Mouse (Mus musculus) intestine, embryonic 14.5 days (tissue): ENCODE measurements around the gene Sv2c. TPM values are rescaled to one million over a fixed set of nuclear protein-coding genes. Genes with fewer than 3 reads are reported as not detected.

Source experiments
- ATAC-seq: fragments of 200-750 bp; cut with Nextera tagmentation; replicated peaks from 2 replicates; pipeline ENCODE4 v1.8.0; 2017; ENCODE audit warnings: low read depth, moderate number of reproducible peaks, moderate TSS enrichment, moderate library complexity; ENCODE audit not compliant: low FRiP score, low TSS enrichment
- DNase-seq: peaks from one replicate; pipeline ENCODE4 v3.0.0-alpha.2; 2018; ENCODE audit warnings: low spot score
- H3K27ac ChIP-seq: fragments of 300-500 bp; sonication (generic); 2 replicates; pipeline ENCODE4 v1.5.1; 2014; ENCODE audit warnings: low read depth, mild to moderate bottlenecking, control low read depth
- H3K27me3 ChIP-seq: fragments of 300-500 bp; sonication (generic); replicated peaks from 2 replicates; pipeline ENCODE4 v1.6.1; 2014; ENCODE audit warnings: low read length, control low read depth; ENCODE audit not compliant: control insufficient read depth, insufficient read depth
- H3K36me3 ChIP-seq: fragments of 300-500 bp; sonication (generic); 2 replicates; pipeline ENCODE4 v1.6.1; 2014; ENCODE audit warnings: low read length, control low read depth; ENCODE audit not compliant: control insufficient read depth, insufficient read depth
- H3K4me1 ChIP-seq: fragments of 300-500 bp; sonication (generic); replicated peaks from 2 replicates; pipeline ENCODE4 v1.6.1; 2014; ENCODE audit warnings: low read length, control low read depth, mixed read lengths; ENCODE audit not compliant: control insufficient read depth, insufficient read depth
- H3K4me2 ChIP-seq: fragments of 300-500 bp; sonication (generic); 2 replicates; pipeline ENCODE4 v1.6.1; 2014; ENCODE audit warnings: low read length
- H3K4me3 ChIP-seq: fragments of 300-500 bp; sonication (generic); 2 replicates; pipeline ENCODE4 v1.5.1; 2014; ENCODE audit warnings: low read depth, low read length, control low read depth, mixed read lengths
- H3K9ac ChIP-seq: fragments of 300-500 bp; sonication (generic); 2 replicates; pipeline ENCODE4 v1.6.1; 2014; ENCODE audit warnings: mild to moderate bottlenecking, low read length
- H3K9me3 ChIP-seq: fragments of 300-500 bp; sonication (generic); 2 replicates; pipeline ENCODE4 v1.6.1; 2016; ENCODE audit warnings: low read length, control low read depth; ENCODE audit not compliant: control insufficient read depth
- WGBS: fragments of 180-500 bp; shearing (Covaris S2); extraction: QIAGEN DNeasy Blood & Tissue Kit; methylation state at CpG from one replicate; pipeline ENCODE4 v1.1.7; 2014; 5-methylcytosine and 5-hydroxymethylcytosine counted together
- polyA plus RNA-seq: library from polyadenylated mRNA; unstranded; fragments of >200 nt; fragmentation: Nextera tagmentation; extraction: Ambion mirVana; gene quantifications from 2 replicates; pipeline ENCODE4 v1.2.1, GENCODE M21; 2014

Sv2c gene
- polyA plus RNA-seq, 1 experiment from 2014 or later = 1.8 TPM

DNA sequence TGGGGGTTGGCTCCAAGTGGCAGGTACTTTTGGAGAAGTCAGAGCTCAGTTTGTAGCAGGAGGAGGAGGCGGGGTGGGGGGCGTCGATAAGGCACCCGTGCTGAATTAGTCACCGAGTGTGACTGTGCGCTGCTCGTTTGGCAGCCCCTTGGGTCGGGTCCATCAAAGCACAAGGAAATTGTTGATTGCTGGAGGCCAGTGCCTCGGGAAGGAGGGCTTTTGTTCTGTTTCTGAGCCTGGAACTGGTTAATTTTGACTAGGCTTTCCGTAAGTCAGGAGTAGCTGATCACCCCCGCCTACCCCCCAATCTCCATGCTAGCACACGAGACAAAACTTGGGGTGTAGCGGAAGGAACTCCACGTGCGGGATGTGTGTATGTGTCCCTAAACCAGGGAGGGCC, 456 bp upstream of the Sv2c start:
- peaks cover 5% of the 10 kb centered on the region for H3K4me1 ChIP-seq
- WGBS = under 1% methylated on average over 15 of the region's 15 CpGs
- peak; percentile 22; the same call in 1 of the 2 replicates for ATAC-seq
- H3K4me3 ChIP-seq = peak overlapping the region; percentile 47
- H3K27me3 ChIP-seq = peaks cover 77% of the 10 kb centered on the region
- no peak overlapping the region for H3K27ac ChIP-seq
- H3K4me2 ChIP-seq = peak overlapping the region; percentile 95
- no peaks in the 10 kb centered on the region for H3K36me3 ChIP-seq
- peak overlapping the region; percentile 10; the same call in 1 of the 2 replicates for H3K9ac ChIP-seq
- peak; percentile 63 for DNase-seq
- no peaks in the 10 kb centered on the region for H3K9me3 ChIP-seq

DNA sequence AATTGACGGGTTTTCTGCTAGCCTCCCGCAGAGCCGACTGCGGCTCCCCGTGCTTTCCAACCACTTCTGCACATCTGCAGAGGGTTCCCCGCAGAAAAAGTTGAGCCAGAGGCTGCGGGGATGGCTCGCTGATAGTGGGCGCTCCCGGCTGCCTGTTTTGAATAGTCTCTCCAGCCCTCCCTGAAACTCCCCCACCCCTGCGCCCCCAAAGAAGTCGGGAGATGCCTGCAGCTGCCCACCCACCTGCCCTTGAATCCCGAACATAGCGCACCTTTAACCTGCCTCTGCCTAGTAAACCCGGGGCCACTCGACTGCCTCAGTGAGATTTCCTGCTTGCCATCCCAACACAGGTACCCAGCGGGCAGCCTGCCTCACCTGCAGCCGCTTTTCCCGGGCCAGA, 466 bp downstream of the Sv2c start:
- Histone ChIP-seq H3K4me1 (peaks cover 5% of the 10 kb centered on the region), H3K27me3 (peaks cover 82% of the 10 kb centered on the region), H3K9ac (peak overlapping the region; percentile 10; the same call in 1 of the 2 replicates), H3K4me2 (peak overlapping the region; percentile 95), H3K4me3 (peak overlapping the region; percentile 47), H3K9me3 (no peaks in the 10 kb centered on the region), H3K36me3 (no peaks in the 10 kb centered on the region), H3K27ac (no peak overlapping the region)
- WGBS = under 1% methylated on average over 19 of the region's 19 CpGs
- no peak for DNase-seq
- 0 out of 2 replicates have a peak, but pooled peaks have one; percentile 28 for ATAC-seq

DNA sequence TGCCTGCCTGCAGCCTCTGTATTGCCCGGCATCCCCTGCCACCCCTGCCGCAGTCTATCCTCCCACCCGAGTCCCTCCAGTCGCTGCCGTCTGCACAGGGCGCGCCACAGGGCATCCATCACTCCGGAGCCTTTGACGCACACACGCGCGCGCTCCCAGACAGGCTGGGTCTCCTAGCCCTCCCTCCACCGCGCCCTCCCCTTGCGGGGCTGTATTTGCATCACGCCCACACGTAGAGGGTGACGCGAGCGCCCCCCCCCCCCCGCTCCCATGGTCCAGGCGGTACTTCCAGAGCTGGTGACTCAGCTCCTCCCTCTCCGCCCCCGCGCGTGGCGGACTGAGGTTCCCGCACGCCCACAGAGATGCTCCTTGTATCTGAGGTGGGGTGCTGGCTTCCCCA, 1.3 kb downstream of the Sv2c start:
- DNase-seq = peak; percentile 70

DNA sequence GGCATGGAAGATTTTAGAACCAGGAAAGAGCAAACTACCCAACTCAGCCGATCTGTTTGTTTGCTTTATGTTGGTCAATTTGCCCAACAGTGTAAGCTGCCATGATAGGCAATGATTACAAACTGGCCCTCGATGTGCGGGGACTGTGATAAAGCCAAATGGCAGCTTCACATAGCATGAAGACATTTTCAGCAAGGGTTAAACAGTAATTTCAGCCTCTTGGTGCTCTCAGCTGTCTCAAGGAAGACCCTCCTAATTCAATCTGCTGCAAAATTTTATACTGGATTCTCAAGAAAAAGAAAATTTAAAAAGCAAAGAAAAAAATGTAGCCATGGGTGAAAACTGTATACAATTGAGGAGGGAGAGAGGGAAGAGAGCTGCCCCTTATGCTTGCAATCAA, 3.3 kb downstream of the Sv2c start:
- H3K4me3 ChIP-seq = no peak overlapping the region
- no peak overlapping the region for H3K27ac ChIP-seq
- ATAC-seq = no peak
- H3K4me1 ChIP-seq = peaks cover 5% of the 10 kb centered on the region
- 75% methylated on average over 3 of the region's 3 CpGs for WGBS
- peaks cover 67% of the 10 kb centered on the region for H3K27me3 ChIP-seq
- H3K9me3 ChIP-seq = no peaks in the 10 kb centered on the region
- no peak for DNase-seq
- no peak overlapping the region for H3K4me2 ChIP-seq
- no peaks in the 10 kb centered on the region for H3K36me3 ChIP-seq
- H3K9ac ChIP-seq = no peak overlapping the region

More for the DNA sequence above, 1.3 kb downstream of the Sv2c start:
- Histone ChIP-seq H3K9ac (no peak overlapping the region), H3K9me3 (no peaks in the 10 kb centered on the region), H3K27me3 (peaks cover 85% of the 10 kb centered on the region), H3K27ac (no peak overlapping the region), H3K4me3 (peak overlapping the region; percentile 47), H3K36me3 (no peaks in the 10 kb centered on the region), H3K4me2 (peak overlapping the region; percentile 95), H3K4me1 (peaks cover 5% of the 10 kb centered on the region)
- peak; percentile 42; the same call in 1 of the 2 replicates for ATAC-seq
- WGBS = under 1% methylated on average over 27 of the region's 30 CpGs

DNA sequence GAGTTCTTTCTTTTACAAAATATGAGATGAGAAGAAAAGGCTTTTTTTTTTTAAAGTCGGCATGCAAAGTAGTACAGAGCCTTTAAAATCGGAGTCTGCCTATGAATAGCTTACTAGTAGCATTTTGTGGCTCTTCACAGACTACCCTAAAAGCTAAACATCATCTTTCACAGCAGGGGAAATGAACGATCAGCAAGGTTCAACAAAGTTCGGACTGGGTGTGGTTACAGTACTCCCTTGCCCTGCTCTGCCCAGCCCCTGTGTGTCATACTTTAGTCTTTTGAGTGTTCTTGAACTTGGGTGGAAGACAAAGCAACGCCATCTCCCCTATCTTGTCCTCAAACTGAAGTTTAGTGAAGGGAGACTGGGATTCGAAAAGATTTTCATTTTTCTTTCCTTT, 5.7 kb downstream of the Sv2c start:
- DNase-seq = no peak
- H3K4me1 ChIP-seq = no peaks in the 10 kb centered on the region; the same call in 1 of the 2 replicates
- no peaks in the 10 kb centered on the region for H3K36me3 ChIP-seq
- no peak for ATAC-seq
- H3K4me3 ChIP-seq = no peak overlapping the region
- peaks cover 43% of the 10 kb centered on the region for H3K27me3 ChIP-seq
- 67% methylated on average over 6 of the region's 6 CpGs for WGBS
- no peaks in the 10 kb centered on the region for H3K9me3 ChIP-seq
- no peak overlapping the region for H3K4me2 ChIP-seq
- no peak overlapping the region for H3K27ac ChIP-seq
- no peak overlapping the region for H3K9ac ChIP-seq

DNA sequence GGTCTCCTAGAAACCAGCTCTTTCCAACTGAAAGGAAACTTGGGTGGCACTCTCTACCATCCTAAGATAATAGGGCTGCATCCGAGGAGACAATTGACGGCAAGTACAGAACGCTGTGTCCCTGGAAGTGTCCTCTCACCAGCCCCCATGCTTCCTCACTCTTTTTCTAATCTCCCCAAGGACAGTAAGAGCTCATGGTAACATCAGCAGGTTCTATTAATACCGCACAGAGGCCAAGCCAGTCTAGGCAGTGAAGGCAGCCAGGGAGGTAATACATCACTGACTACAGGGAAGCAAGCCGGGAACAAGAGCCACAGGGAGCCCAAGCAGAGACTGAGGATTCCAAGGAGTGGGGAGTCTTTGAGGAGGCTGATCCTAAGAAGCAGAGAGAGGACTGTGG, 7.4 kb downstream of the Sv2c start:
- H3K36me3 ChIP-seq = no peaks in the 10 kb centered on the region
- H3K27ac ChIP-seq = no peak overlapping the region
- no peak for DNase-seq
- H3K4me2 ChIP-seq = no peak overlapping the region
- no peak overlapping the region for H3K9ac ChIP-seq
- no peaks in the 10 kb centered on the region for H3K4me1 ChIP-seq
- H3K9me3 ChIP-seq = no peaks in the 10 kb centered on the region
- H3K4me3 ChIP-seq = no peak overlapping the region
- peaks cover 26% of the 10 kb centered on the region for H3K27me3 ChIP-seq
- WGBS = 70% methylated on average over 5 of the region's 5 CpGs
- no peak for ATAC-seq

DNA sequence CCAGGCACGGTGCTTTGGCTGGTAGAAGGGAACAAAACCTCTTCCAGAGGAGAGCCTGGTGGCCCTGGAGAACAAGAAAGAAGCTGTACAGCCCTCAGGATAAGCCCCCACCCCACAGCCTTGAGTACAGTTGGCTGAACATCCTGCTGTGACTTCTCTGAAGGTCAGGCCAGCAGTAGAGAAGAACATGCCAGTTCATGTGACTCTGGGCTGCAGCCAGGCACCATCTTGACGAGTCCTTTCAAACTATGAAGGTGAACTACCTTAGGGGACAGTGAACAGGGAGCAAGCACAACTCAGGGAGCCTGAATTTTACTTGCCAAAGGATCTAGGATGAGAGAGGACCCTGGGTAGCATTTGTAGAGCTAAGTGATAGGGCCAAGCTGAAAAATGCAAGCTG, 19.7 kb downstream of the Sv2c start:
- Histone ChIP-seq H3K4me3 (no peak overlapping the region), H3K9ac (no peak overlapping the region), H3K4me1 (no peaks in the 10 kb centered on the region), H3K9me3 (no peaks in the 10 kb centered on the region), H3K27ac (no peak overlapping the region), H3K36me3 (no peaks in the 10 kb centered on the region), H3K4me2 (no peak overlapping the region), H3K27me3 (no peaks in the 10 kb centered on the region)
- no peak for DNase-seq
- no peak for ATAC-seq
- WGBS = 67% methylated on average over 2 of the region's 2 CpGs

DNA sequence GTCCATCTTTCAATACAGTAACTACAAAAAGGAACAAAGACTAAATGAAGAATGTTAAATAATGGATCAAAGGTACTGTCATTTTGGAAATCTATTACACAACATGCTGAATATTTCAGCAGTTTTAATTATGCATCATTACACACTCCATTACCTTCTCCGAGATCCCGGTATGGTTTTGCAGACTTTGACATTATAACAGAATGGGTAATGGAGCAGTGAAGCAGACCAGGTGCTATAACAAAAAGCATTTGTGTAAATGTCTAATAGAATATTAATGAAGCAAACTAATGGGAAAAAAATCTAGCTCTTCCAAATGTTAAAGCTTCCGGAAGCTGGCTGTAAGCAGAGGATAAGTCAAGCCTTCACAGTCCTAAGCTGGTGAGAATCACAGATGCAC, 21.6 kb downstream of the Sv2c start:
- no peak overlapping the region for H3K9ac ChIP-seq
- 86% methylated on average over 3 of the region's 3 CpGs for WGBS
- no peaks in the 10 kb centered on the region for H3K27me3 ChIP-seq
- H3K36me3 ChIP-seq = no peaks in the 10 kb centered on the region
- no peak overlapping the region for H3K4me3 ChIP-seq
- ATAC-seq (no peak), DNase-seq (no peak)
- no peak overlapping the region for H3K4me2 ChIP-seq
- H3K4me1 ChIP-seq = no peaks in the 10 kb centered on the region
- no peaks in the 10 kb centered on the region for H3K9me3 ChIP-seq
- no peak overlapping the region for H3K27ac ChIP-seq

DNA sequence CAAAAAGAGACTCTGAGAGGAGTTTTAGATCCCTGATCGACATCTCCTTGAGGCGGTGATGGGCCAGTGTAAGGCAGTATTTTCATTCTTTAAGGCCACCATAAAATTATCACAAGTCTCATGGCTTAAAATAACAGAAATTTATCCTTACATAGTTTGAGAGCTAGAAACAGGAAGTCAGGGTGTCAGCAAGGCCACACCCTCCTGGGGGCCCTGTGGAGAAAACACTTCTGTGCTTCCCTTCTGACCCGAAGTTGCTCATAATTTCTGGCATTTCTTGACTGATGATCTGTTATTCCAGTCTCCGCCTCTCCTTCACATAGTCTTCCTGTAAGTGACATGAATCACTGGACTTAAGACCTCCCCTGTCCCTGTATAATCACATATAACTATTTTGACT, 26.0 kb downstream of the Sv2c start:
- WGBS = 62% methylated on average over 4 of the region's 4 CpGs
- DNase-seq = no peak
- H3K4me3 ChIP-seq = no peak overlapping the region

More for the DNA sequence above, 26.0 kb downstream of the Sv2c start:
- no peaks in the 10 kb centered on the region for H3K27me3 ChIP-seq
- H3K9ac ChIP-seq = no peak overlapping the region
- H3K4me2 ChIP-seq = no peak overlapping the region
- no peaks in the 10 kb centered on the region for H3K4me1 ChIP-seq
- H3K9me3 ChIP-seq = no peaks in the 10 kb centered on the region
- ATAC-seq = no peak
- no peaks in the 10 kb centered on the region for H3K36me3 ChIP-seq
- H3K27ac ChIP-seq = no peak overlapping the region
